Mouse (Mus musculus) left cerebral cortex, adult 2 months (tissue): ENCODE data around the gene Rbm15b. TPM values are rescaled to one million over a fixed set of nuclear protein-coding genes. Genes with fewer than 3 reads are reported as not detected.

Source experiments
- DNase-seq, 2 experiments: peaks; one replicate each; pipeline ENCODE4 v3.0.0; 2021 to 2022; ENCODE audit warnings: low spot score in 2 of 2, mixed read lengths in 1 of 2; ENCODE audit errors: extremely low spot score in 1 of 2
- H3K27ac ChIP-seq: fragments of 200-600 bp; 2 replicates; pipeline ENCODE4 v1.8.1; 2022
- H3K4me3 ChIP-seq: fragments of 200-600 bp; 2 replicates; pipeline ENCODE4 v1.8.1; 2022
- CTCF ChIP-seq: fragments of 200-600 bp; IDR thresholded peaks from 2 replicates; pipeline ENCODE4 v1.8.1; 2022; ENCODE audit warnings: antibody characterized with exemption, mild to moderate bottlenecking, moderate library complexity
- intact Hi-C: fragments of 180-260 bp; cut with DNase I; formaldehyde crosslinking; loops from one replicate; pipeline ENCODE4 v1.15.1; 2025
- total RNA-seq, 2 experiments: library from RNA; stranded (reverse); gene quantifications; 2 replicates each; pipeline ENCODE4 v1.2.3; 2021

Gene Rbm15b
- total RNA-seq, 2 experiments from 2014 or later: 57.1 to 57.2 TPM

GRCm38 (mm10) chr9:106898901-106899300, 11.7 kb upstream of the Rbm15b start:
- H3K4me3 ChIP-seq: no peak overlapping the region
- DNase-seq: no peak
- intact Hi-C loops: no loop called here
- TF ChIP-seq CTCF: no peak
- no peak overlapping the region for H3K27ac ChIP-seq

GRCm38 (mm10) chr9:106893327-106893726, 6.1 kb upstream of the Rbm15b start:
- Histone ChIP-seq H3K27ac (peak overlapping the region; percentile 95; the same call in 1 of the 2 replicates), H3K4me3 (no peak overlapping the region)
- DNase-seq: no peak
- TF ChIP-seq CTCF: no peak
- intact Hi-C loops: loop anchor here (5.0 kb wide), 1 partner anchor 444 kb away; the partner anchor contains the start of gene Hemk1

GRCm38 (mm10) chr9:106892552-106892875, 5.3 kb upstream of the Rbm15b start:
- no peak for DNase-seq
- Histone ChIP-seq H3K27ac (peak overlapping the region; percentile 95), H3K4me3 (peak overlapping the region; percentile 100)
- TF ChIP-seq CTCF: no peak
- intact Hi-C loops: loop anchor here (5.0 kb wide), 1 partner anchor 445 kb away; the partner anchor contains the start of gene Hemk1

GRCm38 (mm10) chr9:106891829-106892551, 4.8 kb upstream of the Rbm15b start, which contains the start of gene Manf:
TSS of gene Manf (minus strand) at chr9:106891979.
- peak within 1 kb of the TSS; percentile 100 for H3K4me3 ChIP-seq
- peak within 1 kb of the TSS; percentile 95 for H3K27ac ChIP-seq
- peak; percentile 34 for TF ChIP-seq CTCF
- peak; percentile 97 to 98 for DNase-seq
- intact Hi-C loops: loop anchor here (5.0 kb wide), 1 partner anchor 445 kb away; the partner anchor contains the start of gene Hemk1

GRCm38 (mm10) chr9:106891341-106891741, 4.1 kb upstream of the Rbm15b start:
- no peak for TF ChIP-seq CTCF
- H3K27ac ChIP-seq: peak overlapping the region; percentile 91
- no peak for DNase-seq
- peak overlapping the region; percentile 100 for H3K4me3 ChIP-seq
- intact Hi-C loops: loop anchor here (5.0 kb wide), 1 partner anchor 446 kb away; the partner anchor contains the start of gene Hemk1

- DNase-seq: no peak
- intact Hi-C loops: loop anchor here (5.0 kb wide), 1 partner anchor 447 kb away; the partner anchor contains the start of gene Hemk1
- peak overlapping the region; percentile 9; the same call in 1 of the 2 replicates for H3K27ac ChIP-seq
Measured at GRCm38 (mm10) chr9:106890496-106891240, 3.4 kb upstream of the Rbm15b start.

GRCm38 (mm10) chr9:106889321-106889720, 2.1 kb upstream of the Rbm15b start:
- intact Hi-C loops: loop anchor here (5.0 to 10.0 kb wide), 2 partner anchors 403 to 645 kb away; partner anchors contain the start of gene Tmem115
- Histone ChIP-seq H3K27ac (no peak overlapping the region), H3K4me3 (no peak overlapping the region)
- no peak for DNase-seq
- TF ChIP-seq CTCF: no peak

More at GRCm38 (mm10) chr9:106890496-106891240, 3.4 kb upstream of the Rbm15b start:
- H3K4me3 ChIP-seq: peak overlapping the region; percentile 100
- no peak for TF ChIP-seq CTCF

GRCm38 (mm10) chr9:106888346-106888745, 1.1 kb upstream of the Rbm15b start:
- TF ChIP-seq CTCF: no peak
- Histone ChIP-seq H3K4me3 (no peak overlapping the region), H3K27ac (no peak overlapping the region)
- intact Hi-C loops: loop anchor here (5.0 to 10.0 kb wide), 2 partner anchors 404 to 646 kb away; partner anchors contain the start of gene Tmem115
- no peak for DNase-seq

GRCm38 (mm10) chr9:106885901-106886731, 1.1 kb downstream of the Rbm15b start:
- TF ChIP-seq CTCF: no peak
- intact Hi-C loops: loop anchor here (2.0 to 10.0 kb wide), 3 partner anchors 199 to 649 kb away; partner anchors contain the start of gene Tmem115
- peak overlapping the region; percentile 70 for H3K4me3 ChIP-seq
- DNase-seq: peak; percentile 58
- peak overlapping the region; percentile 82 for H3K27ac ChIP-seq

- intact Hi-C loops: loop anchor here (5.0 to 10.0 kb wide), 2 partner anchors 407 to 650 kb away; partner anchors contain the start of gene Tmem115
- H3K27ac ChIP-seq: peak overlapping the region; percentile 36; the same call in 1 of the 2 replicates
- no peak for DNase-seq
Measured at GRCm38 (mm10) chr9:106884996-106885900, 2.0 kb downstream of the Rbm15b start.

More at GRCm38 (mm10) chr9:106884996-106885900, 2.0 kb downstream of the Rbm15b start:
- TF ChIP-seq CTCF: no peak
- peak overlapping the region; percentile 70 for H3K4me3 ChIP-seq
